Comparison of ENCODE assay signal across 14 mouse cellular contexts in genomic region chr13:10244243-10244998, GRCm38 (mm10).
DNase-seq lines count a peak whose midpoint lies in the region; ATAC-seq lines count a peak whose summit lies in the region.
"Had no signal": no experiment of that assay in that cellular context is flagged by ENCODE, and none has a peak within 500 bp of the region (broad histone marks: within the 10 kb centered on the region; RNA-seq: fewer than 3 reads in every experiment).

No protein-coding gene starts in this region.

- H3K9me3 ChIP-seq in heart, embryonic 16.5 days (replicated peaks; ENCODE audit: control insufficient read depth, low read length), result no peaks in the 10 kb centered on the region
- H3K9me3 ChIP-seq in stomach, embryonic 16.5 days (replicated peaks; ENCODE audit: control insufficient read depth, low read length), result no peaks in the 10 kb centered on the region
- H3K9me3 ChIP-seq: forebrain, embryonic 15.5 days; neural tube, embryonic 12.5 days had no signal

- no peak overlapping the region for H3K4me2 ChIP-seq in heart, embryonic 16.5 days (ENCODE audit: low read depth, low read length)
- no peak overlapping the region for H3K4me2 ChIP-seq in stomach, embryonic 16.5 days (ENCODE audit: low read depth, low read length)
- H3K4me2 ChIP-seq: forebrain, embryonic 15.5 days; neural tube, embryonic 12.5 days had no signal

- H3K4me3 ChIP-seq in heart, embryonic 16.5 days (ENCODE audit: low read length), result no peak overlapping the region
- H3K4me3 ChIP-seq in stomach, embryonic 16.5 days (replicated peaks; ENCODE audit: low read length), result no peak overlapping the region
- H3K4me3 ChIP-seq: forebrain, embryonic 15.5 days; neural tube, embryonic 12.5 days had no signal

- peaks cover 5% of the 10 kb centered on the region; the same call in 1 of the 2 replicates for H3K4me1 ChIP-seq in heart, embryonic 16.5 days (ENCODE audit: control insufficient read depth, insufficient read depth, low read length)
- H3K4me1 ChIP-seq in stomach, embryonic 16.5 days (ENCODE audit: control insufficient read depth, insufficient read depth, low read length), result no peaks in the 10 kb centered on the region
- H3K4me1 ChIP-seq: forebrain, embryonic 15.5 days; neural tube, embryonic 12.5 days had no signal

- H3K27me3 ChIP-seq in heart, embryonic 16.5 days (ENCODE audit: control insufficient read depth, insufficient read depth, low read length), result no peaks in the 10 kb centered on the region
- no peaks in the 10 kb centered on the region for H3K27me3 ChIP-seq in stomach, embryonic 16.5 days (ENCODE audit: control insufficient read depth, insufficient read depth, low read length)
- H3K27me3 ChIP-seq: forebrain, embryonic 15.5 days; neural tube, embryonic 12.5 days had no signal

- no peak overlapping the region for H3K9ac ChIP-seq in heart, embryonic 16.5 days (ENCODE audit: low read length)
- no peak overlapping the region for H3K9ac ChIP-seq in stomach, embryonic 16.5 days (ENCODE audit: low read length)
- H3K9ac ChIP-seq: forebrain, embryonic 15.5 days; neural tube, embryonic 12.5 days had no signal

- no peak overlapping the region for H3K27ac ChIP-seq in heart, embryonic 16.5 days (ENCODE audit: low read length)
- no peak overlapping the region; the same call in 1 of the 2 replicates for H3K27ac ChIP-seq in stomach, embryonic 16.5 days (ENCODE audit: low read length)
- H3K27ac ChIP-seq: forebrain, embryonic 15.5 days; macrophage; neural tube, embryonic 12.5 days had no signal

- H3K36me3 ChIP-seq in heart, embryonic 16.5 days (ENCODE audit: control insufficient read depth, insufficient read depth), result no peaks in the 10 kb centered on the region
- no peaks in the 10 kb centered on the region for H3K36me3 ChIP-seq in stomach, embryonic 16.5 days (ENCODE audit: control insufficient read depth, insufficient read depth, low read length)
- H3K36me3 ChIP-seq: forebrain, embryonic 15.5 days; neural tube, embryonic 12.5 days had no signal

- 54% methylated on average over 1 of the region's 1 CpGs for WGBS in heart, embryonic 16.5 days
- 70% methylated on average over 1 of the region's 1 CpGs for WGBS in stomach, embryonic 16.5 days

- peak; percentile 21 for DNase-seq in layer of hippocampus, adult 9-11 months
- no peak for DNase-seq in layer of hippocampus, postnatal 25 days (ENCODE audit: extremely low spot score in 1 of 2, low spot score in 1 of 2)
- peak; percentile 18 for DNase-seq in kidney, postnatal 10 days
- DNase-seq in cerebellum, adult 18-20 months, result no peak
- DNase-seq in urinary bladder, postnatal 10 days (ENCODE audit: low spot score), result no peak
- DNase-seq in neural tube, embryonic 10.5 days (ENCODE audit: extremely low spot score, low spot score), result no peak
- DNase-seq: right cerebral cortex, postnatal 25 days; thymus, postnatal 4 days had no signal

- peak; percentile 52; the same call in 1 of the 2 replicates for ATAC-seq in heart, embryonic 16.5 days (replicated peaks; ENCODE audit: extremely low read depth, insufficient read depth, low FRiP score)
- peak; percentile 69; the same call in 1 of the 2 replicates for ATAC-seq in stomach, embryonic 16.5 days (ENCODE audit: insufficient read depth, low FRiP score)
- ATAC-seq: forebrain, embryonic 15.5 days; hindbrain, embryonic 16.5 days had no signal

Comparison
In these comparisons a context has a peak if more than half of its experiments do, and no peak if none do; other contexts are left out.
1. DNase-seq: peak in layer of hippocampus, adult 9-11 months (single experiment) and kidney, postnatal 10 days (single experiment); none in layer of hippocampus, postnatal 25 days (0 of 2), cerebellum, adult 18-20 months (0 of 2), urinary bladder, postnatal 10 days (single experiment) and neural tube, embryonic 10.5 days (single experiment).